ENCODE assay signal across 8 mouse cellular contexts in the genomic region with DNA sequence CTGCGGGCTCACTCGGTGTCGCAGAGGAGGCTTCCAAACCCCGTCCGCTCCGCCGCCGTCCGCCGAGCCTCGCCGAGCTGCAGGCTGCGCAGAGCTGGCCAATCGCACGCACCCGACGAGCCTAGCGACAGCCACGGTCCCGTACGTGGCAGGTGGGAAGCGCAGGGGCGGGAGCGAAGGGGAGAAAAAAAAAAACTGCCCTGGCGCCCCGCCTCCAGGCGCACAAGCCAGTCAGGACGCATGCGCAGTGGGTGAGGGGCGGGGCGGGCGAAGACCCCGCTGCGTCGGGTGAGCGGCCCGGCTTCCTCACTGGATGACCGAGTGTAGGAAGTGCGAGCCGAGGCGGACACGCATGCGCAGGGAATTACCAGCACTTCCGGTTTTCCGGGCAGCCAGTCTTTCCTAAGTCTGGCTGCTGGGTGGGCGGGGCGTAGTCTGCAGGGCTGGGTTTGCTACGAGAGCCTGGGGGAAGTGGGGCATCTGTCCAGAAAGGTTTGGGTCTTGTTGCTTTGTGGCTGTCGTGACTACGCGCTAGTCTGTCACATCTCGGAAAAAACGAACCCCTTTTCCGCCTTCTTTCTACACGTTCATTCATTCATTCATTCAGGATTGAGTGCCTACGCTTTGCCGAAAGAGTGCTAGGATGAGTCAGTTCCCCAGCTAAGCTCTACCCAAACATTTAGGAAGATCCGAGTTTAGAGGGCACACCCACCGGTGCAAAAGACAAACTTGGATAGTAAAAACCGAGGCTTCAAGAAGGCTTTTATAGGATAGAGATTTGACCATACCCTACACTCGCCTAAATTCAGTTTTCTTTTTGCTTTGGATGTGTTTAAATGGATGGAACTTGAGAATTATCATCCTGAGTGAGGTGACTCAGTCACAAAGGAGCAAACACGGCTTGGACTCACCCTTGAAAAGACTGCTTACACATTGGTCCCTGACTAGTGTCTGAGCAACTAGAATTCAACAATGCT. TPM values are rescaled to one million over a fixed set of nuclear protein-coding genes. Genes with fewer than 3 reads are reported as not detected.
DNase-seq lines count a peak whose midpoint lies in the region; ATAC-seq lines count a peak whose summit lies in the region.

A gene (minus strand): TSS at position 227 of the 977 bp plus-strand sequence.

- H3K4me2 ChIP-seq in hindbrain, embryonic 12.5 days (replicated peaks): peak within 1 kb of the TSS; percentile 67

- under 1% methylated on average over 58 of the region's 62 CpGs for WGBS in hindbrain, embryonic 12.5 days

- H3K27ac ChIP-seq in hindbrain, embryonic 12.5 days: peak within 1 kb of the TSS; percentile 98

- peak within 1 kb of the TSS; percentile 83 for H3K4me3 ChIP-seq in hindbrain, embryonic 12.5 days

- H3K36me3 ChIP-seq in hindbrain, embryonic 12.5 days: 0 out of 2 replicates have a peak, but pooled peaks cover 1% of the 10 kb centered on the region

- no peaks in the 10 kb centered on the region for H3K9me3 ChIP-seq in hindbrain, embryonic 12.5 days (replicated peaks)

- ATAC-seq in hindbrain, embryonic 12.5 days (ENCODE audit: low FRiP score): peak; percentile 97

- no peaks in the 10 kb centered on the region for H3K27me3 ChIP-seq in hindbrain, embryonic 12.5 days

- H3K4me1 ChIP-seq in hindbrain, embryonic 12.5 days: peaks cover 14% of the 10 kb centered on the region

- peak within 1 kb of the TSS; percentile 92 for H3K9ac ChIP-seq in hindbrain, embryonic 12.5 days

- DNase-seq in NIH3T3 (ENCODE audit: low read depth): peak; percentile 99
- peak; percentile 100 for DNase-seq in cerebellum, postnatal 10 days
- peak; percentile 99 for DNase-seq in frontal cortex, postnatal 10 days (ENCODE audit: low spot score in 2 of 2)
- DNase-seq in layer of hippocampus, postnatal 14 days (ENCODE audit: low spot score in 2 of 2): peak; percentile 98 to 99
- peak; percentile 99 for DNase-seq in lung, postnatal 14 days
- peak; percentile 98 for DNase-seq in retina, adult 2 months (ENCODE audit: low read depth, low spot score)
- peak; percentile 98 to 99 for DNase-seq in thymus, postnatal 36 days

RNA-seq across cellular contexts. Expression of the gene that starts here (rescaled TPM):
- polyA plus RNA-seq in hindbrain, embryonic 12.5 days (2016; fragmentation: Nextera tagmentation; extraction: Ambion mirVana): 163 and 172 TPM in 2 replicates
- 10 to 100 TPM; 68.8 to 71.6 TPM for total RNA-seq in layer of hippocampus, postnatal 14 days (2021)

Comparison
In these comparisons a context has a peak if more than half of its experiments do, and no peak if none do; other contexts are left out.
1. Peak in every context shown above with its lines: DNase-seq, ATAC-seq, H3K4me3 ChIP-seq and H3K27ac ChIP-seq.